Mouse (Mus musculus) lung, adult 2 months (tissue): ENCODE results near the gene Asb10. TPM values are rescaled to one million over a fixed set of nuclear protein-coding genes. Genes with fewer than 3 reads are reported as not detected.
A peak's percentile ranks its signal among the peaks of the same experiment; 100 is the strongest.

Source experiments
- DNase-seq: peaks from one replicate; pipeline ENCODE4 v3.0.0; 2022
- H3K4me1 ChIP-seq: fragments of 200-500 bp; 2 replicates; pipeline ENCODE4 v1.6.1; 2011; ENCODE audit warnings: low read length; ENCODE audit not compliant: control insufficient read depth, insufficient read depth
- H3K4me3 ChIP-seq: fragments of 200-500 bp; replicated peaks from 2 replicates; pipeline ENCODE3; 2011; ENCODE audit warnings: low read depth, mild to moderate bottlenecking, control low read depth, low read length; ENCODE audit errors: extremely low read depth
- CTCF ChIP-seq: fragments of 200-500 bp; IDR thresholded peaks from 2 replicates; pipeline ENCODE4 v1.5.1; 2011; ENCODE audit warnings: mild to moderate bottlenecking, low read length, control low read depth; ENCODE audit not compliant: insufficient read depth
- POLR2A ChIP-seq: fragments of 200-500 bp; IDR thresholded peaks from 2 replicates; pipeline ENCODE4 v1.6.1; 2011; ENCODE audit warnings: low read depth, mild to moderate bottlenecking, control low read depth, low read length, borderline replicate concordance; ENCODE audit errors: extremely low read depth
- WGBS: fragments of 180-500 bp; shearing (Covaris S2); methylation state at CpG from one replicate; pipeline ENCODE4 v1.1.7; 2018; 5-methylcytosine and 5-hydroxymethylcytosine counted together
- polyA plus RNA-seq: library from polyadenylated mRNA; depleted of rRNA; stranded (reverse); fragments of >200 nt; gene quantifications from 2 replicates; pipeline ENCODE4 v1.2.3, GENCODE M21; 2012

Gene Asb10
- polyA plus RNA-seq, 1 experiment: 4.9 TPM

DNA sequence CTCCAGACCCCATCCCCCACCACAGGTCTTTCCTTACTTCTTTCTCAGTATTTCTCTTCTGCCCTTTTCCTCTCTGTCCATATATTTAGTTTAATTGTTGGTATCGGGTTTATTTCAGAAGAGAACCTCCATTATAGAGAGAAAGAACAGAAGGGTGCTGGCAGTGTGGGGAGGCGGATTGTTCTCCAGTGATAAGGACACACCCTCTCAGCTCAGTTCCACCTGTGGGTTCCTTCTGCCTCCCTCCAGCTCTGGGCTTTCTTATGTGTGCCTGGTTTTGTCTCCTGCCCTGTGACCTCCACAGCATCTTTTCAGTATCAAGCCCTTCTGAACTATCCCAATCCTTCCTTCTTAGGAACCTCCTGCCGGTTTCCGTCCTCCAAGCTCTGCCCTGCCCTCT lies 16.3 kb downstream of the Asb10 start:
- H3K4me1 ChIP-seq: 0 out of 2 replicates have a peak, but pooled peaks cover 2% of the 10 kb centered on the region
- no peak for TF ChIP-seq POLR2A
- 15% methylated on average over 4 of the region's 4 CpGs for WGBS
- H3K4me3 ChIP-seq: no peak overlapping the region
- no peak for DNase-seq

GRCm38 (mm10) chr5:24523806-24524205 lies 17.0 kb downstream of the Asb10 start:
- no peak overlapping the region for H3K4me3 ChIP-seq
- H3K4me1 ChIP-seq: 0 out of 2 replicates have a peak, but pooled peaks cover 2% of the 10 kb centered on the region
- TF ChIP-seq CTCF: no peak
- no peak for TF ChIP-seq POLR2A
- 57% methylated on average over 8 of the region's 8 CpGs for WGBS
- DNase-seq: no peak

DNA sequence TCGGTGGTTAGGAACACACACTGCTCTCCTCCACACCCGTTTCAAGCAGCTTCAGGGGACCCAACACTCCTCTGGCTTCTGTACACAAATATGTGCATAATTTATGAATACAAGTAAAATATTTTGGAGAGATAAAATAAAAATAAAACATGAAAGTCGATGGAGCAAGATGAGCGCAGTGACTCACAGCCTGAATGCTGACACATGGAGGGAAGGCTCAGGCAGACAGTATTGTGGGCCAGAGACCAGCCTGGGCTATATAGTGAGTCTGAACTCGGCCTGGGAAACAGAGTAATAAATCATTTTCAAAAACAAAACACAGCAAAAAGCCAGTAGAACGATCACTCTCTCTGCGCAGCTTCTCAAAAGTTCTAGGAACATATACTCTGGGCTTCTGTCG lies 19.4 kb downstream of the Asb10 start:
- 50% methylated on average over 8 of the region's 8 CpGs for WGBS
- H3K4me1 ChIP-seq: 0 out of 2 replicates have a peak, but pooled peaks cover 2% of the 10 kb centered on the region

DNA sequence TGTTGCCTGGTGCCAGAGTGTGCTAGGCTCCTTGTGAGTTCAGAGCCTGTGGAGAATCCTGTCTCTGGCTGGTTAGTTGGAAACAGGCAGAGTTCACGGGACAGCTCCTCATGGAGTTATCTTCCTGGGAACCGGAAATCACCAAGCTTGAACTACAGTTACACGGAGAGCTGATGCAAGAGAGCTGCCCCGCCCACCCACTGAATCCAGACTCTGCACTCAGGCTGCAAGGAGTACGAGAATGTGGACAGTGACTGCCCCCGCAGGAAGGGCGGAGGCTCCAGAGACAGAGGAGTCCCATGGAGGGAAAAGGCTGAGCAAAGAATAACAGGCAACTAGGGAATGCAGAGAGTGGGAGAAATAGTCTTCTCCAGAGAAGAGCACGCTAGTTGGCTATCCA lies 28.5 kb downstream of the Asb10 start:
- WGBS: 31% methylated on average over 8 of the region's 8 CpGs
- Histone ChIP-seq H3K4me1 (no peaks in the 10 kb centered on the region), H3K4me3 (no peak overlapping the region)
- DNase-seq: no peak
- no peak for TF ChIP-seq CTCF
- TF ChIP-seq POLR2A: no peak

More for the DNA sequence above, 19.4 kb downstream of the Asb10 start:
- no peak for DNase-seq
- TF ChIP-seq POLR2A (no peak), CTCF (no peak)
- H3K4me3 ChIP-seq: no peak overlapping the region

- DNase-seq: peak; percentile 58
- TF ChIP-seq CTCF (peak; percentile 53), POLR2A (no peak)
- WGBS: 39% methylated on average over 11 of the region's 11 CpGs
- no peak overlapping the region for H3K4me3 ChIP-seq
- H3K4me1 ChIP-seq: no peaks in the 10 kb centered on the region
Measured at GRCm38 (mm10) chr5:24510635-24511034, 30.1 kb downstream of the Asb10 start.

GRCm38 (mm10) chr5:24508406-24508805 lies 32.4 kb downstream of the Asb10 start:
- no peak for DNase-seq
- TF ChIP-seq CTCF (no peak), POLR2A (no peak)
- no peak overlapping the region for H3K4me3 ChIP-seq
- no peaks in the 10 kb centered on the region for H3K4me1 ChIP-seq
- 92% methylated on average over 7 of the region's 7 CpGs for WGBS

- Histone ChIP-seq H3K4me3 (no peak overlapping the region), H3K4me1 (no peaks in the 10 kb centered on the region)
- 39% methylated on average over 2 of the region's 2 CpGs for WGBS
- TF ChIP-seq POLR2A (no peak), CTCF (no peak)
- no peak for DNase-seq
Measured at GRCm38 (mm10) chr5:24505513-24505912, 35.3 kb downstream of the Asb10 start.

DNA sequence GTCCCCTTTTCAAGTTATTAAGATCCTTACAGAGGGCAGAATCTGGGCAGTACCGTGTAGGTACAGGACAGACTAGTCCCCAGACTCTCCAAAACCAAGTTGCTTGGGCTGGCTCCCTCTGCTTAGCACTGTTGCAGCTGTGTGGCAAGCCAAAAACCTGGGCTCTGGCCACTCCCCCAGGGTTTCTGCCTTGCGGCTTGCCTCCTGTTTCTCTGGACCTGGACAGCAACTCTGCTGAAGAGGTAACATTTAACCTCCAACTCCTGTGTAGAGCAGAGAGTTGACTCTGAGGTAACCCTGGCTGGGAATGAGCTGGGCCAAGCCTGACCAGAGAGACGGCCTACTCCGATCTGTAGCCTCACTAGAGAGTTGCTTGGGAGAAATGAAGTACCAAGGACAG lies 38.0 kb downstream of the Asb10 start:
- no peak overlapping the region for H3K4me3 ChIP-seq
- WGBS: 48% methylated on average over 4 of the region's 4 CpGs
- TF ChIP-seq POLR2A: no peak
- TF ChIP-seq CTCF: no peak
- DNase-seq: no peak
- no peaks in the 10 kb centered on the region for H3K4me1 ChIP-seq

DNA sequence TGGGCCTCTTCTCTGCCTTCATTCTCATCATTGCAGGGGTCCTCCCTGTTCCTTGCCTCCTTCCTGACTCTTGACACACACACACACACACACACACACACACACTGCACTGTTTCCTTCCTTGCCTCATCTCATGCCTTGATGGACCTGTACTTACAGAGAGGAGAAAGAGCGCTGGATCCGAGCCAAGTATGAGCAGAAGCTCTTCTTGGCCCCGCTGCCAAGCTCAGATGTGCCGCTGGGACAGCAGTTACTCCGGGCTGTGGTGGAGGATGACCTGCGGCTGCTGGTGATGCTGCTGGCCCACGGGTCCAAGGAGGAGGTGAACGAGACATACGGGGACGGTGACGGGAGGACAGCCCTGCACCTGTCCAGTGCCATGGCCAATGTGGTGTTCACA lies 39.9 kb downstream of the Asb10 start:
- DNase-seq: no peak
- 67% methylated on average over 11 of the region's 11 CpGs for WGBS
- H3K4me1 ChIP-seq: no peaks in the 10 kb centered on the region

DNA sequence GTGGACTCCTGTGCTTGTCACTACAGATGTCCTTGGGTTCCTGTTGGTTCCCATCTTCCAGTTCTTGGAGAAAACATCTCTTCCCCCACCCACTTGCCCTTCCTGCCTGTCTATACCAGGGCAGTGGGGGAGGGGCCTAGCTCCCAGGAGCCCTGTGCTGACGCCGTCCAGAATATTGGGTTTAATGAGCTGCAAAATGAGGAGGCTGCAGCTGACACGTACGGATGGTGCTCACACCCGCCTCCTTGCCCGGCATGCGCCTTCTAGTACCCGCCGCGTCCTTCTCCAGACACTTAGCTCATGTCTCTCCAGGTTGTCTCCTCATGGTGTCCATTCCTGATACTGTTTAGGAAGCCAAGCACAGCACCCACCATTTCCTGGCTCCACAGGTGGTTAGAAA lies 41.7 kb downstream of the Asb10 start:
- TF ChIP-seq POLR2A (no peak), CTCF (no peak)
- Histone ChIP-seq H3K4me1 (no peaks in the 10 kb centered on the region), H3K4me3 (no peak overlapping the region)
- WGBS: 84% methylated on average over 10 of the region's 10 CpGs
- no peak for DNase-seq

More for the DNA sequence above, 39.9 kb downstream of the Asb10 start:
- no peak overlapping the region for H3K4me3 ChIP-seq
- TF ChIP-seq CTCF: no peak
- TF ChIP-seq POLR2A: no peak
